Mouse (Mus musculus) midbrain, embryonic 14.5 days (tissue): ENCODE data around the gene Cpsf3. TPM values are rescaled to one million over a fixed set of nuclear protein-coding genes. Genes with fewer than 3 reads are reported as not detected.

Source experiments
- ATAC-seq: fragments of 200-750 bp; cut with Nextera tagmentation; 2 replicates; pipeline ENCODE4 v1.8.0; 2017; ENCODE audit warnings: moderate number of reproducible peaks, moderate library complexity; ENCODE audit not compliant: low FRiP score, low TSS enrichment
- DNase-seq: peaks from one replicate; pipeline ENCODE4 v3.0.0-alpha.2; 2015
- H3K27ac ChIP-seq: fragments of 300-500 bp; sonication (generic); replicated peaks from 2 replicates; pipeline ENCODE4 v1.5.1; 2014; ENCODE audit warnings: mild to moderate bottlenecking, low read depth, low read length, moderate library complexity
- H3K27me3 ChIP-seq: fragments of 300-500 bp; sonication (generic); 2 replicates; pipeline ENCODE4 v1.6.1; 2014; ENCODE audit warnings: low read length, control low read depth, mixed read lengths; ENCODE audit not compliant: control insufficient read depth, insufficient read depth
- H3K36me3 ChIP-seq: fragments of 300-500 bp; sonication (generic); 2 replicates; pipeline ENCODE4 v1.6.1; 2014; ENCODE audit warnings: low read length, control low read depth; ENCODE audit not compliant: control insufficient read depth, insufficient read depth
- H3K4me1 ChIP-seq: fragments of 300-500 bp; sonication (generic); 2 replicates; pipeline ENCODE4 v1.6.1; 2014; ENCODE audit warnings: mild to moderate bottlenecking, antibody characterized with exemption, low read length, control low read depth; ENCODE audit not compliant: control insufficient read depth, insufficient read depth
- H3K4me2 ChIP-seq: fragments of 300-500 bp; sonication (generic); 2 replicates; pipeline ENCODE4 v1.6.1; 2014; ENCODE audit warnings: mild to moderate bottlenecking, low read length, moderate library complexity
- H3K4me3 ChIP-seq: fragments of 300-500 bp; sonication (generic); replicated peaks from 2 replicates; pipeline ENCODE4 v1.5.1; 2014; ENCODE audit warnings: low read depth, low read length
- H3K9ac ChIP-seq: fragments of 300-500 bp; sonication (generic); replicated peaks from 2 replicates; pipeline ENCODE4 v1.6.1; 2014; ENCODE audit warnings: mild to moderate bottlenecking, low read length, moderate library complexity
- H3K9me3 ChIP-seq: fragments of 300-500 bp; sonication (generic); 2 replicates; pipeline ENCODE4 v1.6.1; 2016; ENCODE audit warnings: low read length, control low read depth, mixed read lengths; ENCODE audit not compliant: control insufficient read depth
- WGBS: fragments of 180-500 bp; shearing (Covaris S2); extraction: QIAGEN DNeasy Blood & Tissue Kit; methylation state at CpG from one replicate; pipeline ENCODE4 v1.1.7; 2014; 5-methylcytosine and 5-hydroxymethylcytosine counted together
- polyA plus RNA-seq: library from polyadenylated mRNA; unstranded; fragments of >200 nt; fragmentation: Nextera tagmentation; extraction: Ambion mirVana; gene quantifications from 2 replicates; pipeline ENCODE4 v1.2.1, GENCODE M21; 2014

Cpsf3 gene
- polyA plus RNA-seq, 1 experiment from 2014 or later, result 107 TPM

GRCm38 (mm10) chr12:21305741-21306140 lies 20.6 kb downstream of the Cpsf3 start:
- H3K9me3 ChIP-seq, result no peaks in the 10 kb centered on the region
- H3K27me3 ChIP-seq, result no peaks in the 10 kb centered on the region
- ATAC-seq (no peak), DNase-seq (no peak)
- no peak overlapping the region for H3K4me3 ChIP-seq
- WGBS, result 98% methylated on average over 4 of the region's 4 CpGs
- no peak overlapping the region for H3K9ac ChIP-seq
- no peak overlapping the region for H3K27ac ChIP-seq
- no peaks in the 10 kb centered on the region for H3K4me1 ChIP-seq
- H3K36me3 ChIP-seq, result peaks cover 94% of the 10 kb centered on the region
- no peak overlapping the region for H3K4me2 ChIP-seq

GRCm38 (mm10) chr12:21306721-21307120 lies 21.5 kb downstream of the Cpsf3 start:
- DNase-seq (no peak), ATAC-seq (no peak)
- no peak overlapping the region for H3K4me3 ChIP-seq
- peaks cover 96% of the 10 kb centered on the region for H3K36me3 ChIP-seq
- no peaks in the 10 kb centered on the region for H3K27me3 ChIP-seq
- no peak overlapping the region for H3K9ac ChIP-seq
- H3K9me3 ChIP-seq, result no peaks in the 10 kb centered on the region
- H3K4me1 ChIP-seq, result no peaks in the 10 kb centered on the region
- H3K4me2 ChIP-seq, result no peak overlapping the region
- no peak overlapping the region for H3K27ac ChIP-seq
- WGBS, result 93% methylated on average over 4 of the region's 4 CpGs

- H3K9me3 ChIP-seq, result no peaks in the 10 kb centered on the region
- H3K36me3 ChIP-seq, result peaks cover 78% of the 10 kb centered on the region
- no peaks in the 10 kb centered on the region for H3K27me3 ChIP-seq
- H3K4me1 ChIP-seq, result 0 out of 2 replicates have a peak, but pooled peaks cover 4% of the 10 kb centered on the region
- H3K27ac ChIP-seq, result no peak overlapping the region
- H3K9ac ChIP-seq, result no peak overlapping the region
- no peak overlapping the region for H3K4me3 ChIP-seq
- ATAC-seq (no peak), DNase-seq (no peak)
- no peak overlapping the region for H3K4me2 ChIP-seq
- WGBS, result 92% methylated on average over 5 of the region's 5 CpGs
Measured at GRCm38 (mm10) chr12:21312201-21312600, 27.0 kb downstream of the Cpsf3 start.

GRCm38 (mm10) chr12:21315923-21316868 lies 31.0 kb downstream of the Cpsf3 start, which contains the start of gene Iah1:
Gene Iah1, plus strand, starts transcription at chr12:21316389.
- WGBS, result 2% methylated on average over 59 of the region's 59 CpGs
- DNase-seq (peak; percentile 87), ATAC-seq (peak; percentile 89)
- H3K4me3 ChIP-seq, result peak within 1 kb of the TSS; percentile 61
- H3K27me3 ChIP-seq, result no peaks in the 10 kb centered on the region
- 0 out of 2 replicates have a peak, but pooled peaks cover 4% of the 10 kb centered on the region for H3K4me1 ChIP-seq
- peak within 1 kb of the TSS; percentile 80 for H3K4me2 ChIP-seq
- no peaks in the 10 kb centered on the region for H3K9me3 ChIP-seq
- peaks cover 47% of the 10 kb centered on the region for H3K36me3 ChIP-seq
- peak within 1 kb of the TSS; percentile 72 for H3K9ac ChIP-seq
- peak within 1 kb of the TSS; percentile 61; the same call in 1 of the 2 replicates for H3K27ac ChIP-seq

GRCm38 (mm10) chr12:21316869-21317265 lies 31.7 kb downstream of the Cpsf3 start:
- Histone ChIP-seq H3K27ac (no peak overlapping the region), H3K27me3 (no peaks in the 10 kb centered on the region), H3K4me2 (peak overlapping the region; percentile 80), H3K9me3 (no peaks in the 10 kb centered on the region), H3K4me1 (0 out of 2 replicates have a peak, but pooled peaks cover 4% of the 10 kb centered on the region), H3K4me3 (peak overlapping the region; percentile 61), H3K9ac (peak overlapping the region; percentile 72; the same call in 1 of the 2 replicates), H3K36me3 (peaks cover 44% of the 10 kb centered on the region)
- ATAC-seq, result no peak
- DNase-seq, result peak; percentile 27
- 40% methylated on average over 7 of the region's 7 CpGs for WGBS

GRCm38 (mm10) chr12:21318143-21318895 lies 33.1 kb downstream of the Cpsf3 start:
- H3K4me2 ChIP-seq, result no peak overlapping the region
- 74% methylated on average over 12 of the region's 12 CpGs for WGBS
- H3K27me3 ChIP-seq, result no peaks in the 10 kb centered on the region
- peaks cover 43% of the 10 kb centered on the region for H3K36me3 ChIP-seq
- DNase-seq, result peak; percentile 79
- H3K4me1 ChIP-seq, result 0 out of 2 replicates have a peak, but pooled peaks cover 4% of the 10 kb centered on the region
- ATAC-seq, result no peak
- H3K27ac ChIP-seq, result no peak overlapping the region
- H3K4me3 ChIP-seq, result no peak overlapping the region
- no peak overlapping the region for H3K9ac ChIP-seq
- H3K9me3 ChIP-seq, result no peaks in the 10 kb centered on the region

- H3K4me3 ChIP-seq, result no peak overlapping the region
- 0 out of 2 replicates have a peak, but pooled peaks cover 4% of the 10 kb centered on the region for H3K4me1 ChIP-seq
- peaks cover 40% of the 10 kb centered on the region for H3K36me3 ChIP-seq
- H3K27me3 ChIP-seq, result no peaks in the 10 kb centered on the region
- H3K4me2 ChIP-seq, result no peak overlapping the region
- ATAC-seq (no peak), DNase-seq (no peak)
- WGBS, result 91% methylated on average over 4 of the region's 4 CpGs
- no peak overlapping the region for H3K9ac ChIP-seq
- no peak overlapping the region for H3K27ac ChIP-seq
- no peaks in the 10 kb centered on the region for H3K9me3 ChIP-seq
Measured at GRCm38 (mm10) chr12:21320317-21320716, 35.1 kb downstream of the Cpsf3 start.

GRCm38 (mm10) chr12:21321170-21321569 lies 36.0 kb downstream of the Cpsf3 start:
- no peak overlapping the region for H3K4me2 ChIP-seq
- H3K4me1 ChIP-seq, result 0 out of 2 replicates have a peak, but pooled peaks cover 4% of the 10 kb centered on the region
- no peak overlapping the region for H3K27ac ChIP-seq
- H3K36me3 ChIP-seq, result peaks cover 47% of the 10 kb centered on the region
- no peaks in the 10 kb centered on the region for H3K9me3 ChIP-seq
- ATAC-seq (no peak), DNase-seq (no peak)
- no peaks in the 10 kb centered on the region for H3K27me3 ChIP-seq
- H3K9ac ChIP-seq, result no peak overlapping the region
- H3K4me3 ChIP-seq, result no peak overlapping the region
- 85% methylated on average over 9 of the region's 9 CpGs for WGBS
